Mouse (Mus musculus) frontal cortex, postnatal 10 days (tissue): ENCODE measurements around the gene Galnt9.

Experiments used
- DNase-seq, 2 experiments: peaks; one replicate each; pipeline ENCODE4 v3.0.0; 2022; ENCODE audit warnings: low spot score in 2 of 2, mixed read lengths in 1 of 2

Galnt9 gene

DNA sequence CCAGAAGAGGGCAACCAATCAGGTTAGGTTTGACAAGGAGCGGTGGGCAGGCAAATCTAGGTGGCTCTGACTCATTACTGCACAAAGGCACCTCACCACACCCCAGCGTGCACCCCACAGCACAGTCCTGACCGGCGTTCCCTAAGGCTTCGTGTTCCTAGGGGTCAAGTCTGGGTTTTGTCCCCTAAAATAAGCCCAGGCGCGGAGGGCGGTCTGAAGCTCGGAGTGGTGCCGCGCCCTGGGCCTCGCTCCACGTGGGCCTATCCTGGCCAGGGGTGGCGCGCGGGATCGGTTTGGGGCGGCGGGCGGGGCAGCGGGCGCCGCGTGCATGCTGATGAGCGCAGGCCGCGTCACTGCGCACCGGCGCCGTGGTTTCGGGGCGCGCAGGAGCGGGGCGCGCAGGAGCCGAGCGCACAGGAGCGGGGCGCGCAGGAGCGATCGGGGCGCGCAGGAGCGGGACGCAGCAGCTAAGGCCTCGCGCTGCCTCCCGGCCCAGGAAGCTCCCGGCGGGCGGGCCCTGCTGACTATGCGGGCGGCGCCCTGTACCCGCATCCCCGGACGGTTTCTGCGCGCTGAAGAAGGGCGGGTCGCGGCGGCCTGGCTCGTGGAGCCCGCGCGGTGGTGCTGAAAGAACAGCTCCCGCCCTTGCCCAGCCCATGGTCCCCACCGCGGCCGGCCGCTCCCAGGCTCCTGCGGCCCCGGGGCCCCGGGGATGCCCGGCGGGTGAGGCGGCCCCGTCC lies at the start of gene Galnt9:
Galnt9 (plus strand) TSS at position 405 of the 740 bp plus-strand sequence.
- peak in 1 of 2 experiments; percentile 60 for DNase-seq

DNA sequence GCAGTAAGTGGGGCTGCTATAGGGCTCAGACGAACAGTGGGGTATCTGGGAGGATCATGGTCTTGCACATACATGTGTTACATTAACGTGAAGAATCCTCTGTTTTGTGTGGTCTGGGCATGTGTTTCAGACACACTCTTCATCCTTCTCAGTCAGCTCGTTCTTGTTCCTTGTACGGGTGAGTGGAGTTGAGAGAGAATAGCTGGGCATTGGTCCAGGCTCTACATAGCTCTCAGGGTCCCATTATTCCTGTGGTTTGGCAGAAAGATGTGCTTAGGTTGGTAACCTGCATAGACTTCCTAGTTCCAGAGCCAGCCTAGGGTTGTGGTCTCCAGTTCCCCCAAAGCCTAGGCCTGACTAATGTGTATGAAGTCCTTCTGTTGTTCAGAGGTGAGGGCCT lies 49.8 kb upstream of the Galnt9 start:
- no peak for DNase-seq

GRCm38 (mm10) chr5:110495051-110495450 lies 49.1 kb upstream of the Galnt9 start:
- DNase-seq, result no peak

DNA sequence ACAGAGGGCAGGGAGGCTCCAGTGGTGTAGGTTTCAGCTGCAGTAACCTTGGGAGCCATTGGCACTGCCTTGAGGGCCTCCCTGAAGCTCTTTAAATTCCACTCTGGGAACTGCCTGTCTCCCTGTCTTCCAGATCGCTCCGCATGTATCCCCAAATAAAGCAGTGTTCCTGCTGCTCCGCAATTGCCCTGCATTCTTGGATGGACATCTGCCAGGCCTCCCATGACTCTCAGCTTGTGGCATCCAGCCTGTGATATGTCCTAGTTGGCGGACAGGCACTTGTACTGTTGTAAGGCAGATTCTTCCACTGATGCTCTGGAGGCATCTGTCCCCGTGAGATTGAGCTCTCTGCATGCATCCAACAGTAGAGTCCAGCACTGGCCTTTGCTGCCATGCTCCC lies 46.6 kb upstream of the Galnt9 start:
- no peak for DNase-seq

DNA sequence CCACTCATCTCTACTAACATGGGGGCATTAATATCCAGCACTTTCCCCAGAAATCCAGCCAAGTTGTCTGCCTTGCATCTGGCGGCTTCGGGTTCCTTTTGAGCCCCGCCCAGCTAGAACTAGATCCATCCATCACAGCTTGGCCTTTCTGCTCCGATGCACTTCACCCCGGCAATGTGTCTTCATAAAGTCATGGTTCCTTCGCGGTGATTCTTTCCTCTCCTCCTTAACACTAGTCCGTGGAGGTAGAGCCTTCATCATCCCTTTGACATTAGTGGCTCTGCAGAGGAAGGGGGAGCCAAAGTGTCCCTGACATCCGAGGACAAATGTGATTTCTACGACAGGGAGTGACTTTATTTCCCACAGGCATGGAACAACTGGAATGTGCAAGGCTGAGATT lies 46.1 kb upstream of the Galnt9 start:
- DNase-seq, result no peak

GRCm38 (mm10) chr5:110500233-110500632 lies 43.9 kb upstream of the Galnt9 start:
- no peak for DNase-seq

- no peak for DNase-seq
Observed at GRCm38 (mm10) chr5:110503361-110503760, 40.8 kb upstream of the Galnt9 start.

- DNase-seq, result no peak
Observed at GRCm38 (mm10) chr5:110505611-110506294, 38.4 kb upstream of the Galnt9 start.

GRCm38 (mm10) chr5:110506295-110506616 lies 37.9 kb upstream of the Galnt9 start:
- no peak for DNase-seq

DNA sequence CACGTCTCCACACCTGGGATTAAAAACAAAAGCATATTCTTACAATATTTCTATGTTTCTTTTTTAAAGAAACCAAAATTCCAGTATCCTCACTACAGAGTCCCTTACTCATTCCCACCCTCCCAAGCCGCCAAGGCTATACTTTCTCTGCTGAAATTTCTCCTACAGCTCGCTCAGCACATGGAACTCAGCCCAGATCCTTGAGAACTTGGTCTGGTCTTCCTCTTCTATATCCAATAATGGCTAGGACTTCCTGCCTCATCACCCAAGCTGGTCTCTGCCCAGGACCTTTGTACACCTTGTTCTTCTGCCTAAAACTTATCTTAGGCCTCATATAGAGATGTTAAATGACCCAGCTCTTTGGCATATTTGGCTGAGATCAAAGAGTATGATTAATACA lies 37.3 kb upstream of the Galnt9 start:
- DNase-seq, result no peak

- DNase-seq, result no peak
Observed at GRCm38 (mm10) chr5:110507943-110508342, 36.2 kb upstream of the Galnt9 start.

DNA sequence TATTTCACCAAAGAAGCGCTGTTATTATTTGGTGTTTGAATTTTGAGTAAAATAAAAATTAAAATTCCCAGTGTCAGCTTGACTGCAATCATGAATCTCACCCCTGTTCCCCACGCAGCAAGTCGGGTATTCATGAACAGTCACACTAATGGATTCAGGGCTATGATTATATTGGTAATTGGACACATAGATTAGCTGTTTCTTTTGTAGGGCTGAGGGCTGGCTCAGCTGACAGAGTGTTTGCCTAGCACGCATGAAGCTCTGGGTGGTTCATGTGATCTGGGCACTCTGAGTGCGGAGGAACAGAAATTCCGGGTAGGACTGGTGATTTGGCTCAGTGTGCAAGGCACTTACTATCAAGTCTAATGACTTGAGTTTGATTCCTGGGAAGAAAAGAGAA lies 33.8 kb upstream of the Galnt9 start:
- no peak for DNase-seq

- DNase-seq, result no peak
Observed at GRCm38 (mm10) chr5:110513791-110514190, 30.4 kb upstream of the Galnt9 start.

DNA sequence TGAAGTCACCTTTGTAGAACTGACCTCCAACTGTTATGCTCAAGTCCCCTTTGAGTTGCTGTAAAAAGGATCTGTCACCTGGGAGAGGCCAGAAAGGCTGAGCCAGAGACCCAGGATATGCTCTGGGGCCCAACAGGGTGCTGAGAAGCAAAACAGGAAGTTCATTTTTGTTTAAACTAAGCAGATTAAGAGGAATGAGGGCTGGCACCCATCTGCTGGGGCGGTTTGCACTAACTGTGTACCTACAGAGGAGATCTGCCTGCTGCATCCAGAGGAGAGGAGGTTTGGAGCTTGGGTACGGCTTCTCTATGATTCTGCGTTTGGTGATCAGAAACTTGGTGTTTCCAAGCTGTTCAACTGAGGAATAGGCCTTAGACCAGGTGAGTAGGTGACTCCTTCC lies 29.5 kb upstream of the Galnt9 start:
- no peak for DNase-seq

- DNase-seq, result no peak
Observed at GRCm38 (mm10) chr5:110516390-110516789, 27.8 kb upstream of the Galnt9 start.

- no peak for DNase-seq
Observed at GRCm38 (mm10) chr5:110518086-110518783, 25.9 kb upstream of the Galnt9 start.

GRCm38 (mm10) chr5:110520974-110521373 lies 23.2 kb upstream of the Galnt9 start:
- DNase-seq, result no peak

GRCm38 (mm10) chr5:110521822-110522221 lies 22.3 kb upstream of the Galnt9 start:
- no peak for DNase-seq

- no peak for DNase-seq
Observed at GRCm38 (mm10) chr5:110523296-110523695, 20.9 kb upstream of the Galnt9 start.

DNA sequence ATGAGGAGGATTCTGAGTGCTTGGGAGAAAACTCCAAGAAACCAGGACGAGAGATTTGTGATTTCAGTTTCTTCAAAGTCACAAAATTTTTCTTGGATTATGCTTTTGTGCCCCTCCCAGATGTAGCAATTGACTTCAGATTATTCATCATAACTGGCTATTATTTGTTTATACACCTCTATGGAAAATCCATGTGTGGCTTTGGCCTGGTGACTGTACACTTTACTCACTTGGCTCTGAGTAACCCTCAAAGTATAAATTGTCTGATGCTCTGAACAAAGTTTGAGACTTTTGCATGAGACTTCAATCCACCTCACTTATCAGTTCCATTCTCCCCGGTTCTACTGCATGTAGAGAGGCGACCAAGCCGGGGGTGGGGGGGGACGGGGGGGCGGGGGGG lies 18.5 kb upstream of the Galnt9 start:
- DNase-seq, result no peak

GRCm38 (mm10) chr5:110526556-110526955 lies 17.6 kb upstream of the Galnt9 start:
- DNase-seq, result no peak

- no peak for DNase-seq
Observed at GRCm38 (mm10) chr5:110531091-110531490, 13.1 kb upstream of the Galnt9 start.

DNA sequence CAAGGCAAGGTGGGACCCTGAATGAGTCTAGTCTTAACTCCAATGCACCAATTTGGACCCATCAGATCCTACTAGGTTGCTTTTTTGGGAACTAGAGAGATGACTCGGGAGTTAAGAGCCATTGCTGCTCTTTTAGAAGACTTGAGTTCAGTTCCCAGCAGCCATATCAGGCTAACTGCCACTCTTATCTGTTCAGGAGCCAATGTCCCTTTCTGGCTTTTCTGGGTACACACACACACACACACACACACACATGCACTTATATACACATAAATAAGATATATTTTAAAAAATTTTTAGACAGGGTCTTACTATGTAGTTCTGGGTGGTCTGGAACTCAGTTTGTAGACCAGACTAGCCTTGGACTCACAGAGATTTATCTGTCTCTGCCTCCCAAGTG lies 9.8 kb upstream of the Galnt9 start:
- no peak for DNase-seq
